Mouse (Mus musculus): ENCODE measurements around the gene Ccdc191.

DNA sequence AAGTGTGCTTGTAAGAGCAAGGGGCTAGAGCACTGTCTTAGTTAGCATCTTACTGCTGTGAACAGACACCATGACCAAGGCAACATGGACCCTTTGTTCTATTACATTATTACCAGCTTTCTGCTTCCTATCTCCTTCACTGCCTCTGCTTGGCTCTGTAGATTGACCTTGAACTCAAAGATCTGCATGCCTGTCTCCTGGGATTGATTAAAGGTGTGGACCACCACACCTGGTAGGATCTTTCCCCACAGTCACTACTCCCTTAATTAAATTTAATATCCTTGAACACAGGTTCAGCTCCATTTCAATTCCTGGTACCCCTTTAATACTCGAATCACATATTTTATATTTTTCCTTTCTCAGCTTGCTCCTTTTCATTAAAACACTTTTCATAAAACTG, 36.2 kb downstream of the Ccdc191 start:
- no peak for TF ChIP-seq NRF1 (IDR thresholded peaks at IDR 0.05; ENCODE audit: low read depth, low read length)
- TF ChIP-seq USF1 (IDR thresholded peaks at IDR 0.05; ENCODE audit: low read depth, low read length): no peak
- TF ChIP-seq GABPA (IDR thresholded peaks at IDR 0.05; ENCODE audit: insufficient replicate concordance, low read depth, low read length): no peak
- no peak for TF ChIP-seq POLR2A (IDR thresholded peaks at IDR 0.05; ENCODE audit: low read depth, low read length)
- TF ChIP-seq ETS1 (conservative IDR thresholded peaks at IDR 0.05; ENCODE audit: low read depth, low read length): no peak
- no peak for TF ChIP-seq CTCF (conservative IDR thresholded peaks at IDR 0.05 in 1 of 2, IDR thresholded peaks at IDR 0.05 in 1 of 2; ENCODE audit: low read depth in 2 of 2, low read length in 2 of 2)
- TF ChIP-seq JUN (IDR thresholded peaks at IDR 0.05; ENCODE audit: insufficient read depth, low read depth, low read length): no peak
- TF ChIP-seq ELF1 (IDR thresholded peaks at IDR 0.05; ENCODE audit: low read depth, low read length): no peak
- TF ChIP-seq MYC (IDR thresholded peaks at IDR 0.05; ENCODE audit: low read depth, low read length): no peak
- no peak for TF ChIP-seq TCF12 (IDR thresholded peaks at IDR 0.05; ENCODE audit: low read depth, low read length)
- TF ChIP-seq MAZ (IDR thresholded peaks at IDR 0.05; ENCODE audit: low read depth, low read length): no peak

All from CH12.LX (cell line).